Mouse (Mus musculus): Measurements from ENCODE around the gene Prg4.

The Prg4 gene

DNA sequence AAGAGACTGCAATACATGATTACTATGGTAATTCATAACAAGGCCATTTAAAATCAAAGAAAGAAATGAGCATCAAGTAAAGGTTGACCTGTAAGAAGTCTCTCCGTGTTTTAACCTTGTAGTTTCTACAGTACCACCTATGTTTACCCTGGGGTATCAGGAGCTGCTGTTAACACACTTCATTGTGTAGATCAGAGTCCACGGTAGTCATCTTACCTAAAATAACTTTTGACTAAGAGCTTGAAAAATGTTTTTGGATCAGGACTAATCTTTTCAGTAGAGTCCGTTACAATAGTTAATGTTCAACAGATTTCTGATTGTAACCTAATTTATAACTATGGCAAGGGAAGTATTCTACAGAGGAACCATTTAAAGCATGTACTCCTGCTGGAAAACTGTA, 61.4 kb downstream of the Prg4 start:
- in situ Hi-C loops (cut with MseI, MboI): no loop called here

DNA sequence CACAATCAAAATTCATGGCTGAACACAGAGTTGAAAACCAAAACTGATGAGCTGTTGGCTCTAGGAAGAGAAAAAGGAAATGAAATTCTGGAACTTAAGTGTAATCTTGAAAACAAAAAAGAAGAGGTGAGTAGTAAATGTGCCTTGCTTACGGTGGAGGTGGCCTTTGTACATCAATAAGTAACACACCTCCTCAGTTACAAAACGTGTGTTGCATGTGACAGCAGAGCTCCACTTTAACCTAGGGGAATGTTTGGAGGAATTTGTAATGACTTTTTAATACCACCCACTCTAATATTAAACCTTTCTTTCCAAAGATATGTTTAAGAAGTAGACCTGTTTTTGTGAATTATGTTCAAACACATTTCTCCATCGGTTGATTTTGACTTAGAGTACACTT, 62.1 kb downstream of the Prg4 start:
- in situ Hi-C loops (cut with MseI, MboI): no loop called here
